Mouse (Mus musculus): ENCODE data around the gene Ppp1r3c. TPM values are rescaled to one million over a fixed set of nuclear protein-coding genes. Genes with fewer than 3 reads are reported as not detected.

Gene Ppp1r3c
- total and polyA plus RNA-seq, 3 experiments: not detected

Other genes with a start within 250 kb of the Ppp1r3c start
- 0.12 and 0.39 TPM in 2 replicates for gene Hectd2, start 182.0 kb downstream of the Ppp1r3c start, total RNA-seq (2012; rRNA removed)
- gene Hectd2, start 182.0 kb downstream of the Ppp1r3c start, polyA plus RNA-seq (2012; ENCODE audit: insufficient read depth in 1 of 2, insufficient read length in 2 of 2, low read depth in 1 of 2, low replicate concordance in 2 of 2, missing spikeins in 1 of 2): 1 to 10 TPM in 1 of 2 experiments, not detected in 1; 2.0 TPM
- 50.2 and 63.1 TPM in 2 replicates for gene Tnks2, start 97.6 kb upstream of the Ppp1r3c start, total RNA-seq (2012; rRNA removed)
- 10 to 100 TPM; 22.3 to 65.0 TPM for gene Tnks2, start 97.6 kb upstream of the Ppp1r3c start, polyA plus RNA-seq (2012; ENCODE audit: insufficient read depth in 1 of 2, insufficient read length in 2 of 2, low read depth in 1 of 2, low replicate concordance in 2 of 2, missing spikeins in 1 of 2)
- 2.6 and 2.7 TPM in 2 replicates for gene Fgfbp3, start 183.0 kb upstream of the Ppp1r3c start, total RNA-seq (2012; rRNA removed)
- gene Fgfbp3, start 183.0 kb upstream of the Ppp1r3c start, polyA plus RNA-seq (2012; ENCODE audit: insufficient read depth in 1 of 2, insufficient read length in 2 of 2, low read depth in 1 of 2, low replicate concordance in 2 of 2, missing spikeins in 1 of 2): 10 to 100 TPM in 1 of 2 experiments, not detected in 1; 10.0 TPM
- gene Btaf1, start 189.4 kb upstream of the Ppp1r3c start, total RNA-seq (2012; rRNA removed): 69.5 and 75.3 TPM in 2 replicates
- gene Btaf1, start 189.4 kb upstream of the Ppp1r3c start, polyA plus RNA-seq (2012; ENCODE audit: insufficient read depth in 1 of 2, insufficient read length in 2 of 2, low read depth in 1 of 2, low replicate concordance in 2 of 2, missing spikeins in 1 of 2): 10 to 100 TPM; 40.1 to 46.1 TPM